Mouse (Mus musculus) midbrain, embryonic 15.5 days (tissue): Measurements from ENCODE around the gene Prr18. TPM values are rescaled to one million over a fixed set of nuclear protein-coding genes. Genes with fewer than 3 reads are reported as not detected.
A peak's percentile ranks its signal among the peaks of the same experiment; 100 is the strongest.
"Not testable (repeated sequence)": the region's sequence is repeated elsewhere in the genome, so short reads cannot be mapped to it uniquely, and the experiment has no call there.

Experiments
- ATAC-seq: fragments of 200-750 bp; cut with Nextera tagmentation; replicated peaks from 2 replicates; pipeline ENCODE4 v1.8.0; 2017; ENCODE audit warnings: moderate TSS enrichment
- H3K27ac ChIP-seq: fragments of 300-500 bp; sonication (generic); 2 replicates; pipeline ENCODE4 v1.5.1; 2015; ENCODE audit warnings: mild to moderate bottlenecking, inconsistent platforms
- H3K27me3 ChIP-seq: fragments of 300-500 bp; sonication (generic); replicated peaks from 2 replicates; pipeline ENCODE4 v1.6.1; 2015; ENCODE audit warnings: inconsistent platforms
- H3K36me3 ChIP-seq: fragments of 300-500 bp; sonication (generic); replicated peaks from 2 replicates; pipeline ENCODE4 v1.6.1; 2015; ENCODE audit warnings: inconsistent platforms
- H3K4me1 ChIP-seq: fragments of 300-500 bp; sonication (generic); 2 replicates; pipeline ENCODE4 v1.6.1; 2015; ENCODE audit warnings: inconsistent platforms
- H3K4me2 ChIP-seq: fragments of 300-500 bp; sonication (generic); 2 replicates; pipeline ENCODE4 v1.6.1; 2015; ENCODE audit warnings: inconsistent platforms, mild to moderate bottlenecking, moderate library complexity
- H3K4me3 ChIP-seq: fragments of 300-500 bp; sonication (generic); 2 replicates; pipeline ENCODE4 v1.5.1; 2015; ENCODE audit warnings: mild to moderate bottlenecking, inconsistent platforms
- H3K9ac ChIP-seq: fragments of 300-500 bp; sonication (generic); 2 replicates; pipeline ENCODE4 v1.6.1; 2015; ENCODE audit warnings: mild to moderate bottlenecking, inconsistent platforms
- H3K9me3 ChIP-seq: fragments of 300-500 bp; sonication (generic); 2 replicates; pipeline ENCODE4 v1.6.1; 2016; ENCODE audit warnings: inconsistent platforms
- whole genome bisulfite sequencing: fragments of 180-500 bp; shearing (Covaris S2); methylation state at CpG from one replicate; pipeline ENCODE4 v1.1.7; 2015; ENCODE audit warnings: mixed read lengths; 5-methylcytosine and 5-hydroxymethylcytosine counted together
- polyA plus RNA-seq: library from polyadenylated mRNA; unstranded; fragments of >200 nt; fragmentation: Nextera tagmentation; extraction: Ambion mirVana; gene quantifications from 2 replicates; pipeline ENCODE4 v1.2.1, GENCODE M21; 2015

Gene Prr18
- polyA plus RNA-seq, 1 experiment from 2014 or later, result 19.1 TPM

GRCm38 (mm10) chr17:8310838-8311614, 26.2 kb upstream of the Prr18 start, which contains the start of gene Sft2d1:
Sft2d1 (plus strand) TSS chr17:8311102.
- Histone ChIP-seq H3K4me1 (peaks cover 32% of the 10 kb centered on the region), H3K27ac (peak within 1 kb of the TSS; percentile 86), H3K9ac (peak within 1 kb of the TSS; percentile 75), H3K27me3 (no peaks in the 10 kb centered on the region), H3K4me3 (peak within 1 kb of the TSS; percentile 66), H3K36me3 (no peaks in the 10 kb centered on the region), H3K4me2 (peak within 1 kb of the TSS; percentile 69), H3K9me3 (no peaks in the 10 kb centered on the region)
- ATAC-seq, result peak; percentile 93
- under 1% methylated on average over 54 of the region's 54 CpGs for WGBS

DNA sequence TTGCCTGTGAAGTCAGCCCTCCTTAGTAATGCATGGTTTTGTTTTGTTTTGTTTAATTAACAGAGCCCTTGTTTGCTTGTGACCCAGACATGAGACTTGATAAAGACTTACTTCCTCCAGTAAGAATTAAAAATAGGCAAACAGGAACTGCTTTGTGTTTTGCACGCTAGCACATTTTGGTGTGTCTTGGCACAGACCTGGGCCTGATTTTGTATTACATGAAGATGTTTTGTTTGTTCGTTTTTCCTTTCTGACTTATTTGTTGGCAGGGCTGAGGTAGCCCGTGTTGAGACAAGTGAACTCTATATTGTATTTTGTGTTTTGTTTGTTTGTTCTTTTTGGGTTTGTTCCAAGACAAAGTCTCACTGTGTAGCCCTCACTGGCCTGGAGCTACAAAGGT, 25.5 kb upstream of the Prr18 start:
- no peak for ATAC-seq
- Histone ChIP-seq H3K27me3 (no peaks in the 10 kb centered on the region), H3K4me3 (peak overlapping the region; percentile 66), H3K27ac (no peak overlapping the region), H3K9me3 (no peaks in the 10 kb centered on the region), H3K4me1 (peaks cover 34% of the 10 kb centered on the region), H3K36me3 (no peaks in the 10 kb centered on the region), H3K9ac (peak overlapping the region; percentile 75), H3K4me2 (peak overlapping the region; percentile 69)
- 50% methylated on average over 3 of the region's 3 CpGs for whole genome bisulfite sequencing

DNA sequence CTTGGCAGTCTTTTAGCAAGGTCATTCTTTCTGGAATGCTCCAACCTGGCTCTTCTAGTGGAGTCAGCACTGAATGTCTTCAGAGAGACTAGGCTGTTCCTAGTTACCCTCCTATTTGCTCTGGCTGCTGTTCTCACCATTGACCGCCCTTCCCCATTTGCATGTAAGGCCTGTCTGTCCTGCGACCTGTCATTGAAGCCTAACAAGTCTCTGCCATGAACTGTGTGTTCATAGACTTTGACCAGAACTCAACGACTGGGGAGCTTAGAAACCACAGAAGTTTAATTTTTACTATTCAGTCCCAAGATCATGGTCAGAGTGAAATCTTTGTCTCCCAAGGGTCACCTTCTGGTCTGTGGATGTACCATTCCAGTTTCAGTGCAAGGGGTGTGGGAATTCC, 23.3 kb upstream of the Prr18 start:
- no peak for ATAC-seq
- WGBS, result 92% methylated on average over 3 of the region's 3 CpGs
- Histone ChIP-seq H3K4me3 (no peak overlapping the region), H3K9me3 (no peaks in the 10 kb centered on the region), H3K27me3 (no peaks in the 10 kb centered on the region), H3K4me2 (no peak overlapping the region), H3K4me1 (peaks cover 34% of the 10 kb centered on the region), H3K27ac (no peak overlapping the region), H3K36me3 (no peaks in the 10 kb centered on the region), H3K9ac (no peak overlapping the region)

GRCm38 (mm10) chr17:8316251-8316650, 21.0 kb upstream of the Prr18 start:
- Histone ChIP-seq H3K4me3 (no peak overlapping the region), H3K9ac (no peak overlapping the region), H3K4me2 (no peak overlapping the region), H3K27me3 (no peaks in the 10 kb centered on the region), H3K9me3 (no peaks in the 10 kb centered on the region), H3K36me3 (no peaks in the 10 kb centered on the region; the same call in 1 of the 2 replicates), H3K4me1 (peaks cover 31% of the 10 kb centered on the region), H3K27ac (no peak overlapping the region)
- ATAC-seq, result no peak
- 76% methylated on average over 1 of the region's 1 CpGs for WGBS

DNA sequence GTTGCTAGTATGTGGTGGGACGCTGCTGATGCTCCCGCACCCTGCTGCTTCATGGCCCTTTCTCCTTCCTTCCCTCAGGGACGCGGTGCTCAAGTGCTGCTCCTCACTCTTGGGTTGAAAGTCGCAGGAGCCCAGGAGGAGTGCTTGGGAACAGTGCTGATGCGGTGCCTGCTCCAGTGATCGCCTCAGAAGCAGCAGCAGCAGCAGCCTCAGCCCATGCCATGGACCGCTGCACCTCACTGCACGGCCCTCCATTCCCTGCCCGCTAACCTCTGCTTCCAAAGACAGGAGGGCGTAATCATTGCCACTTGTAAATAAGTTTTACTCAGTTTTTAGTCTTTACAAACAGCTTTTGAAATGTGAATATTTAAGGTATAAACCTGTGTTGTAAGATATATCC, 10.4 kb upstream of the Prr18 start:
- H3K4me1 ChIP-seq, H3K9ac ChIP-seq, H3K27ac ChIP-seq, H3K4me3 ChIP-seq, H3K9me3 ChIP-seq, ATAC-seq, H3K27me3 ChIP-seq, H3K4me2 ChIP-seq: not testable (repeated sequence)
- H3K36me3 ChIP-seq, result peaks cover 38% of the 10 kb centered on the region
- 82% methylated on average over 11 of the region's 11 CpGs for WGBS

- WGBS, result 67% methylated on average over 7 of the region's 7 CpGs
- H3K27me3 ChIP-seq, result no peaks in the 10 kb centered on the region
- H3K36me3 ChIP-seq, result peaks cover 26% of the 10 kb centered on the region
- H3K27ac ChIP-seq, result no peak overlapping the region
- H3K4me2 ChIP-seq, result no peak overlapping the region
- no peak overlapping the region for H3K9ac ChIP-seq
- no peak for ATAC-seq
- H3K4me1 ChIP-seq, result no peaks in the 10 kb centered on the region
- H3K9me3 ChIP-seq, result no peaks in the 10 kb centered on the region
- H3K4me3 ChIP-seq, result no peak overlapping the region
Measured at GRCm38 (mm10) chr17:8328511-8329174, 8.6 kb upstream of the Prr18 start.

DNA sequence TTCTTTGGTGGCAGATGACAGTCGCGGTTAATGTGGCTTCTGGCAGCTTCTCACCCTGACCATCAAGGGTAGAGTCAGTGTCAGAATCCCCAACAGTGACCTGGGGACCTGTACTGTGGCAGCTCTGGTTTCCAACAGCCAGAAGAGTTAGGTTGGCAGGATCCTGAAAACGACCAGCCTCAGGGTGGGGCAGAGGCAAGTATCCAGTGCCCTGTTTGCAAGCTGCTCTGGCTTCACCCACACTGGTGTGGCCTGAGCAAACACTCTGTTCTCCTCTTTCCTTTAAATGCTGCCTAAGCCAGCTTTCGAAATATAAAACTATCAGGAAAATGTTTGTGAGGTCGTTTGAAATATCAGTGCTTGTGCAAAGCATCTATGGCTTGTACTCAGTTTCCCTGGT, 6.7 kb upstream of the Prr18 start:
- Histone ChIP-seq H3K9ac (no peak overlapping the region), H3K27ac (no peak overlapping the region), H3K4me1 (no peaks in the 10 kb centered on the region), H3K4me3 (no peak overlapping the region), H3K27me3 (no peaks in the 10 kb centered on the region), H3K36me3 (peaks cover 15% of the 10 kb centered on the region), H3K9me3 (no peaks in the 10 kb centered on the region), H3K4me2 (no peak overlapping the region)
- 81% methylated on average over 5 of the region's 5 CpGs for WGBS
- no peak for ATAC-seq

DNA sequence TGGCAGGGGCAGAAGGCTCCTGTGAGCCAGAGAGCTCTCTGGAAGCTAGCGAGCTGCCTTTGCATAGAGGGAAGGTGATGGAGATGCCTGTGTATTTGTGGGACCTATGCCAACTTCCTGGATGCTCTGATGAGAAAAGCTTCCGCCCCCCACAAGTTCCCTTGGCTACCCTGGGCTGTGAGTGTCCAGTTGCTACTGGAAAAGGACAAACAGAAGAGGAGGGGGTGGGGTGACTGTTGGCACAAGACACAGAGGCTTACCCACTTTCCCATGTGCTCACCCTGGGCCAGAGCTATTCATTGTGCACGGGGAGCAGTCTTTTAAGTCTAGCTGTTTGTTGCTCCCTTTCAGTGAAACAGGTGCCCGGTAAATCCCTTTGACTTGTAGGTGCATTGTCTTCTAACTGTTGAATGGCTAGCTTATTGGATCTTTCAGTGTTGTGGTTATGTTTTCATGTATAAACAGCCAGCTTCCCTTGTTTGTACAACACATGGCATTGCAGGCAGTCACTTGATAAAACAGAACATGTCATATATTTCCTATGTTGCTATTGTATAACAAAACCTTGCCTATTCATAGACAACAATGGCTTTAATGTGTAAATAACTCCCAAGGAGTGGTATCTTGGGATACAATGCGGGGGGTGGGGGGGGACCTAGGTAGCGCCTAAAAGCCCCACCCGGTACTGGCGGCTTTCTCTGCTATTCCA, 2.6 kb downstream of the Prr18 start:
- Histone ChIP-seq H3K9ac (peak overlapping the region; percentile 98), H3K36me3 (no peaks in the 10 kb centered on the region), H3K9me3 (no peaks in the 10 kb centered on the region), H3K4me2 (peak overlapping the region; percentile 92), H3K4me1 (peaks cover 43% of the 10 kb centered on the region), H3K27ac (peak overlapping the region; percentile 93), H3K27me3 (no peaks in the 10 kb centered on the region), H3K4me3 (peak overlapping the region; percentile 82)
- peak; percentile 65 for ATAC-seq
- 8% methylated on average over 8 of the region's 8 CpGs for WGBS

DNA sequence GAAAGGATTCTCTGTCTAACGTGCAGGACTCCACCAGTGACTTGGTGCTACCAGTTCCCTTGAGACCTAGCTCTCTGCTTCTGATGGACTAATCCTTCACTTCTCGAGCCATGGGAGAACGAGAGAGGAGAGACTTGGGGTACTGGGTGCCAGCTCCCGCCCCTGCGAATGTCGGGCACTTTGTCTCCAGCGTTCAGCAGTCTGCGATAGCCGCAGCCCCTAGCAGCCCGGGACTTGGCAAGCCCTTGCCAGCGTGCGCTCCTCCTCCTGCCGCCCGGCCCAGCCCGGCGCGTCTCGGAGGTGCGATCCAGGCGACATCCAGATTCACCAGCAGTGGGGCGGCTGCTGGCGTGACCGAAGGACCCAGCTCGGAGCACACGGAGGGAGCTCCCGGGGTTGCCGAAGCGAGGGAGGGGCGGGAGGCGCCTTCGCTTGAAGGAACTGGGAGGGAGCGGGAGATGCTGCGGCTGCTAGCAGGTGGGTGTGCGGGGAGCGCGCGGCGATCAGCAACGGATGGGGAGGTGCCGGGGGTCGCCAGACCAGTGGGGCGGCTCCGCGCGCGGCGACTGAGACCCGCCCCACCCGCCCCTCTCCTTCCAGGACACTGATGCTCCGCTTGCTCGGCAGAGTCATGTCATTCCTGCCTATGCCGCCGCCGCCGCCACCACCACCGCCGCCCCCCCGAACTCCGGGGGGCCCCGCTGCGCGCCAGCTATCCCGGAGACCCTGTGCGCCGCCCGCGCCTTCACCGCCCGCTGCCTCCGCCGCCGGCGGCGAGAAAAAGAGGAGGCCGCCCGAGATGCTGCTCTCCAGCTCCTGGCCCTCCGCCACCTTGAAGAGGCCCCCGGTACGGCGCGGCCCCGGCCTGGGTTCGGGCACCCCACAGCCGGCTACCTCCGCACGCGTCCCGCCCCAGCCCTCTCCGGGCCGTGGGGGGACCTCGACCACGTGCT, 3.4 kb downstream of the Prr18 start:
- Histone ChIP-seq H3K4me1 (peaks cover 43% of the 10 kb centered on the region), H3K27ac (peak overlapping the region; percentile 93), H3K36me3 (no peaks in the 10 kb centered on the region), H3K27me3 (no peaks in the 10 kb centered on the region), H3K4me2 (peak overlapping the region; percentile 92), H3K4me3 (peak overlapping the region; percentile 82), H3K9me3 (no peaks in the 10 kb centered on the region), H3K9ac (peak overlapping the region; percentile 98)
- under 1% methylated on average over 84 of the region's 92 CpGs for WGBS
- ATAC-seq, result peak; percentile 83

GRCm38 (mm10) chr17:8341360-8341963, 4.2 kb downstream of the Prr18 start:
- ATAC-seq, result peak; percentile 35
- peak overlapping the region; percentile 82 for H3K4me3 ChIP-seq
- no peaks in the 10 kb centered on the region for H3K36me3 ChIP-seq
- peak overlapping the region; percentile 98 for H3K9ac ChIP-seq
- peak overlapping the region; percentile 93 for H3K27ac ChIP-seq
- no peaks in the 10 kb centered on the region for H3K9me3 ChIP-seq
- WGBS, result 8% methylated on average over 44 of the region's 46 CpGs
- H3K27me3 ChIP-seq, result no peaks in the 10 kb centered on the region
- H3K4me2 ChIP-seq, result peak overlapping the region; percentile 92
- peaks cover 43% of the 10 kb centered on the region for H3K4me1 ChIP-seq

DNA sequence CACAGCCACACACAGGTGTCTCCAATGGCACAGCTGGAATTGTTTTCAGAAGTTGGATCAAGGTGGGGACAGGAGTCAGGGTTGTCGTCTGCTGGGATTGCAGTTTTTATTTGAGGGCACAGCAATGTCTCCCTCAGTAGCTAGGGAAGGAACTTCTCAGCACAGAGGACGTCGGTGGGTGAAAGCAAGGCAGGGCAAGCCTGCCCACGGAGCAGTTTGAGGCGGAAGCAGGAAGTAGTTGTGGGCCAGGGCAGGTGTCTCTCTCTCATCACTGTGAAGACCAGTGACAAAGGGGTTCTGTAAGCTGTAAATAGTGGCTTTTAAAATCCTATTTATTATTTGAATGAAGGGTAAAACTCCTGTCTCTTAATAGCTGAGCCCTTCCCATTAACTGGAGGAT, 5.4 kb downstream of the Prr18 start:
- Histone ChIP-seq H3K27ac (no peak overlapping the region; the same call in 1 of the 2 replicates), H3K4me1 (peaks cover 43% of the 10 kb centered on the region), H3K27me3 (no peaks in the 10 kb centered on the region), H3K36me3 (no peaks in the 10 kb centered on the region), H3K4me3 (peak overlapping the region; percentile 82), H3K4me2 (peak overlapping the region; percentile 92), H3K9me3 (no peaks in the 10 kb centered on the region), H3K9ac (peak overlapping the region; percentile 8; the same call in 1 of the 2 replicates)
- no peak for ATAC-seq
- WGBS, result 34% methylated on average over 5 of the region's 5 CpGs
